Mouse (Mus musculus): ENCODE data around the gene Ubap1l. TPM values are rescaled to one million over a fixed set of nuclear protein-coding genes. Genes with fewer than 3 reads are reported as not detected.
"Not testable (repeated sequence)": the region's sequence is repeated elsewhere in the genome, so short reads cannot be mapped to it uniquely, and the experiment has no call there.

Gene Ubap1l
- polyA plus RNA-seq, 1 experiment from 2014 or later, result 0.27 TPM

DNA sequence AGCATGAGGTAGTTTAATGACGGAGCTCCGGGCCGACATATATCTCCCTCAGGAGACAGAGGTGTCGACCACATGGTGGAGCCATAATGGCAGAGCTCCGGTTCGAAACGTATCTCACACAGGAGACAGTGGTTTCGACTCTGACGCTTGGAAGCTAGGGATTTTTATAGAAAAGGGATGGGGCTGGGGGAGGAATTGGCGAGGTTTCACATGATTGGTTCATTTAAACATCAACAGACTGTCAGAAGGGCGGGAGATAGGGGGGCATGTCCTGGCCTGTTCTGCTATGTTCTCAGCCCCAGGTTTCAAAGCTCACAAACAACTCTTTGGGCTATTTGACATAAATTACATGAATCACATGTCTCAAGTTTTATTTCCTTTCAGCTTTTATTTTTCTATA, 15.4 kb upstream of the Ubap1l start:
- not testable (repeated sequence) for H3K36me3 ChIP-seq (ENCODE audit: control insufficient read depth, insufficient read depth, low read length); H3K27me3 ChIP-seq (ENCODE audit: control insufficient read depth, insufficient read depth, low read length); DNase-seq (ENCODE audit: low spot score, missing footprints); H3K9me3 ChIP-seq (ENCODE audit: control insufficient read depth, low read length)
- H3K4me3 ChIP-seq (ENCODE audit: low read depth, low read length), result peak overlapping the region; percentile 99
- H3K27ac ChIP-seq (ENCODE audit: low read depth, low read length), result peak overlapping the region; percentile 81; the same call in 1 of the 2 replicates
- peak overlapping the region; percentile 89 for H3K4me2 ChIP-seq
- peaks cover 11% of the 10 kb centered on the region for H3K4me1 ChIP-seq (ENCODE audit: control insufficient read depth, insufficient read depth, low read length)
- peak; percentile 38; the same call in 1 of the 2 replicates for ATAC-seq (ENCODE audit: low FRiP score)
- H3K9ac ChIP-seq (ENCODE audit: low read length), result peak overlapping the region; percentile 93
- 75% methylated on average over 11 of the region's 11 CpGs for WGBS

DNA sequence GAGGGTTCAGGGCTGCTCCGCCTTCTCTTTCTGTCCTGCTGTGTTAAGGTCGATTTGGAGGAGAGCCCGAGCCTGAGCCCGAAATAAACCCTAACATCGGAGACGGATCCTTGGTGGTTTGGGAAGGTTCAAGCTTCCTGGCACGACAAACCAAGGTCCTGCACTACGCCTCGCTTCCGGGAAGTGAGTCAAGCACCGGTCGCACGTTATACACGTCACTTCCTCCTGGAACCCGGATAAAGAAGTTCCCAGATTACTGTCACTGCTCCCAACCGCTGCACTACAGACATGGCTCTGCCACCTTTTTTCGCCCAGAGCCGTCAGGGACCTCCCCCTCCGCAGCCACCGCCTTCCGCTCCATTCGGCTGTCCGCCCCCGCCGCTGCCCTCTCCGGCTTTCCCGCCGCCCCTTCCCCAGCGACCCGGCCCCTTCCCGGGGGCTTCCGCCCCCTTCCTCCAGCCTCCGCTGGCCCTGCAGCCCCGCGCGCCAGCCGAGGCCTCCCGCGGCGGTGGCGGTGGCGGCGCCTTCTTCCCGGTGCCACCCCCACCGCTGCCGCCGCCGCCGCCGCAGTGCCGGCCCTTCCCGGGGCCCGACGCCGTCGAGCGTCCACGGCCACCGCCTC, 14.9 kb upstream of the Ubap1l start, which contains the start of gene Pdcd7:
Pdcd7 (plus strand) TSS at position 251 of the 622 bp plus-strand sequence.
- H3K9ac ChIP-seq (ENCODE audit: low read length), result peak within 1 kb of the TSS; percentile 93
- no peaks in the 10 kb centered on the region for H3K36me3 ChIP-seq (ENCODE audit: control insufficient read depth, insufficient read depth, low read length)
- peaks cover 11% of the 10 kb centered on the region for H3K4me1 ChIP-seq (ENCODE audit: control insufficient read depth, insufficient read depth, low read length)
- H3K4me3 ChIP-seq (ENCODE audit: low read depth, low read length), result peak within 1 kb of the TSS; percentile 99
- no peaks in the 10 kb centered on the region for H3K9me3 ChIP-seq (ENCODE audit: control insufficient read depth, low read length)
- DNase-seq (ENCODE audit: low spot score, missing footprints), result peak; percentile 99
- peak within 1 kb of the TSS; percentile 89 for H3K4me2 ChIP-seq
- H3K27me3 ChIP-seq (ENCODE audit: control insufficient read depth, insufficient read depth, low read length), result no peaks in the 10 kb centered on the region
- 1% methylated on average over 49 of the region's 59 CpGs for WGBS
- peak within 1 kb of the TSS; percentile 81 for H3K27ac ChIP-seq (ENCODE audit: low read depth, low read length)
- peak; percentile 96 for ATAC-seq (ENCODE audit: low FRiP score)

DNA sequence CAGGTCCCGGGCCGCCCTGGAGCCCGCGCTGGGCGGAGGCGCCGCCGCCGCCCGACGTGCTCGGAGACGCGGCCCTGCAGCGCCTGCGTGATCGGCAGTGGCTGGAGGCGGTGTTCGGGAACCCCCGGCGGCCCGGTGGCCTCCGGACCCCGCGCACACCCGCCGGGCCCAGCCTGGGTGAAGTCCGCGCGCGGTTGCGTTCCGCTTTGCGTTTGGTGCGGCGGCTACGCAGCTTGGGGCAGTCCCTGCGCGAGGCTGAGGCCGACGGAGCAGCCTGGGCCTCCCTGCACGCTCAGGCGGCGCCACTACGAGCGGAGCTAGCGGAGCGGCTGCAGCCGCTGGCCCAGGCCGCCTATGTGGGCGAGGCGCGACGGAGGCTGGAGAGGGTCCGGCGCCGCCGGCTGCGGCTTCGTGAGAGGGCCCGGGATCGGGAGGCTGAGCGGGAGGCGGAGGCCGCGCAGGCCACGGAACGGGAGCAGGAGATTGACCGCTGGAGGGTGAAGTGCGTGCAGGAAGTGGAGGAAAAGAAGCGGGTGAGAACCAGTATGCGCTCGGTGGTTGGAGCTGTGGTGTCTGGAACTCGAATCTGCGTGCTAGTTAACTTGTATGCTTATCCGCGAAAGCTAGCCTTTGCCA, 14.2 kb upstream of the Ubap1l start:
- Histone ChIP-seq H3K4me2 (peak overlapping the region; percentile 89), H3K27ac (ENCODE audit: low read depth, low read length) (peak overlapping the region; percentile 81), H3K9me3 (ENCODE audit: control insufficient read depth, low read length) (no peaks in the 10 kb centered on the region), H3K27me3 (ENCODE audit: control insufficient read depth, insufficient read depth, low read length) (no peaks in the 10 kb centered on the region), H3K36me3 (ENCODE audit: control insufficient read depth, insufficient read depth, low read length) (no peaks in the 10 kb centered on the region), H3K9ac (ENCODE audit: low read length) (peak overlapping the region; percentile 93), H3K4me3 (ENCODE audit: low read depth, low read length) (peak overlapping the region; percentile 99), H3K4me1 (ENCODE audit: control insufficient read depth, insufficient read depth, low read length) (peaks cover 11% of the 10 kb centered on the region)
- DNase-seq (ENCODE audit: low spot score, missing footprints) (peak; percentile 93), ATAC-seq (ENCODE audit: low FRiP score) (peak; percentile 52; the same call in 1 of the 2 replicates)
- WGBS, result under 1% methylated on average over 76 of the region's 77 CpGs

GRCm38 (mm10) chr9:65347112-65347850, 13.6 kb upstream of the Ubap1l start:
- H3K9me3 ChIP-seq (ENCODE audit: control insufficient read depth, low read length), result no peaks in the 10 kb centered on the region
- H3K4me1 ChIP-seq (ENCODE audit: control insufficient read depth, insufficient read depth, low read length), result peaks cover 11% of the 10 kb centered on the region
- ATAC-seq (ENCODE audit: low FRiP score) (no peak), DNase-seq (ENCODE audit: low spot score, missing footprints) (no peak)
- WGBS, result 52% methylated on average over 8 of the region's 8 CpGs
- peak overlapping the region; percentile 89 for H3K4me2 ChIP-seq
- H3K9ac ChIP-seq (ENCODE audit: low read length), result peak overlapping the region; percentile 93
- H3K27me3 ChIP-seq (ENCODE audit: control insufficient read depth, insufficient read depth, low read length), result no peaks in the 10 kb centered on the region
- no peaks in the 10 kb centered on the region for H3K36me3 ChIP-seq (ENCODE audit: control insufficient read depth, insufficient read depth, low read length)
- H3K4me3 ChIP-seq (ENCODE audit: low read depth, low read length), result peak overlapping the region; percentile 99
- H3K27ac ChIP-seq (ENCODE audit: low read depth, low read length), result no peak overlapping the region

- no peak for ATAC-seq (ENCODE audit: low FRiP score)
- 90% methylated on average over 5 of the region's 5 CpGs for WGBS
- no peak overlapping the region for H3K9ac ChIP-seq (ENCODE audit: low read length)
Measured at GRCm38 (mm10) chr9:65353251-65353650, 7.6 kb upstream of the Ubap1l start.

DNA sequence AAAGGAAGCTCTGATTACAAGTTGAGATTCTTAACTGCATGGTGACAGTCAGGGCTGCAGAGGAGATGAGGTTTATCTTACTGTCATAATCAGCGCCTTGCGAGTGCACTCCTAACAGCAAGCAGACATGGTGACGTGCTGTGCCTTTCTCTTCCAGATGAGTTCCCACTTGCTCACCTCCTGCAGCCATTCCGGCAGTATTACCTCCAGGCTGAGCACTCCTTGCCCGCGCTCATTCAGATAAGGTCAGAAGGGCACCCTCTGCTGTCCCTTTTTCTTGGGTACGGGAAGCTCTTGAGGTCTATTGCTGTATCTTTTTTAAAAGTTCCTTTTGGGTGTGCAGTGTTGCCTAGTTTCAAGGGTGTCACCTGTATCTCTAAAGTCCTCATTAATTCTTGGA, 4.3 kb upstream of the Ubap1l start:
- DNase-seq (ENCODE audit: low spot score, missing footprints) (no peak), ATAC-seq (ENCODE audit: low FRiP score) (no peak)
- Histone ChIP-seq H3K27me3 (ENCODE audit: control insufficient read depth, insufficient read depth, low read length) (no peaks in the 10 kb centered on the region), H3K36me3 (ENCODE audit: control insufficient read depth, insufficient read depth, low read length) (peaks cover 19% of the 10 kb centered on the region), H3K27ac (ENCODE audit: low read depth, low read length) (no peak overlapping the region), H3K4me3 (ENCODE audit: low read depth, low read length) (no peak overlapping the region), H3K4me1 (ENCODE audit: control insufficient read depth, insufficient read depth, low read length) (no peaks in the 10 kb centered on the region), H3K4me2 (no peak overlapping the region), H3K9me3 (ENCODE audit: control insufficient read depth, low read length) (no peaks in the 10 kb centered on the region), H3K9ac (ENCODE audit: low read length) (no peak overlapping the region)
- 86% methylated on average over 7 of the region's 7 CpGs for WGBS

More at GRCm38 (mm10) chr9:65353251-65353650, 7.6 kb upstream of the Ubap1l start:
- Histone ChIP-seq H3K4me2 (no peak overlapping the region), H3K27me3 (ENCODE audit: control insufficient read depth, insufficient read depth, low read length) (no peaks in the 10 kb centered on the region), H3K27ac (ENCODE audit: low read depth, low read length) (no peak overlapping the region), H3K4me3 (ENCODE audit: low read depth, low read length) (no peak overlapping the region), H3K4me1 (ENCODE audit: control insufficient read depth, insufficient read depth, low read length) (no peaks in the 10 kb centered on the region), H3K9me3 (ENCODE audit: control insufficient read depth, low read length) (no peaks in the 10 kb centered on the region), H3K36me3 (ENCODE audit: control insufficient read depth, insufficient read depth, low read length) (no peaks in the 10 kb centered on the region; the same call in 1 of the 2 replicates)
- no peak for DNase-seq (ENCODE audit: low spot score, missing footprints)

- Histone ChIP-seq H3K4me3 (ENCODE audit: low read depth, low read length) (no peak overlapping the region), H3K9ac (ENCODE audit: low read length) (no peak overlapping the region), H3K4me2 (no peak overlapping the region), H3K4me1 (ENCODE audit: control insufficient read depth, insufficient read depth, low read length) (no peaks in the 10 kb centered on the region), H3K27ac (ENCODE audit: low read depth, low read length) (no peak overlapping the region), H3K9me3 (ENCODE audit: control insufficient read depth, low read length) (no peaks in the 10 kb centered on the region), H3K27me3 (ENCODE audit: control insufficient read depth, insufficient read depth, low read length) (no peaks in the 10 kb centered on the region), H3K36me3 (ENCODE audit: control insufficient read depth, insufficient read depth, low read length) (peaks cover 19% of the 10 kb centered on the region)
- no peak for ATAC-seq (ENCODE audit: low FRiP score)
- WGBS, result 94% methylated on average over 2 of the region's 2 CpGs
- DNase-seq (ENCODE audit: low spot score, missing footprints), result no peak
Measured at GRCm38 (mm10) chr9:65356971-65357370, 3.9 kb upstream of the Ubap1l start.

DNA sequence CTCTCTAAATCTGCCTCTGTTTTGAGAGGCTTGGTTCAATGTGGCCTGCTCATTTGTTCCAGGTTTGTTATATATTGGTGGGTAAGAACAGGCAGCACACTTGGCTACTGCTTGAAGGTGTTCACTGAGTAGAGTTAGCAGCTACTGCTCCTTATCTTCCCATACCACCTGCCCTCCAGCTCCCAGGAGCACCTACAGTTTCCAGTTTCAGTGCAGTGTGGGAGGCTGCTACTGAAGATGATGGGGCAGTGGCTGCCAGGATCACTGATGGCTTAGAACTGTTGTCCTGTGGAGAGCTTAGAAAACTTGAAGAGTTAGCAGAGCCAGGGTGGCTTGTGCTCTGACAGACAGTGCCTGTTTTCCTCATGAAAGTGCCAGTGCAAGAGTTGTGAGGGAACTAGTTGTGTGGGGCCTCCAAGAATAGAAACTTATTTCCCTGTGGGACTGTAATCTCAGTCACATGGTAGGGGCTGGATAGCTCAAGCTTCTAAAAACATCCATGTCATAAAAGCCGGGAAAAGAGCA, 1.8 kb upstream of the Ubap1l start:
- ATAC-seq (ENCODE audit: low FRiP score) (no peak), DNase-seq (ENCODE audit: low spot score, missing footprints) (no peak)
- Histone ChIP-seq H3K4me3 (ENCODE audit: low read depth, low read length) (no peak overlapping the region), H3K27me3 (ENCODE audit: control insufficient read depth, insufficient read depth, low read length) (no peaks in the 10 kb centered on the region), H3K4me2 (no peak overlapping the region), H3K9ac (ENCODE audit: low read length) (no peak overlapping the region), H3K36me3 (ENCODE audit: control insufficient read depth, insufficient read depth, low read length) (peaks cover 19% of the 10 kb centered on the region), H3K27ac (ENCODE audit: low read depth, low read length) (no peak overlapping the region), H3K9me3 (ENCODE audit: control insufficient read depth, low read length) (no peaks in the 10 kb centered on the region), H3K4me1 (ENCODE audit: control insufficient read depth, insufficient read depth, low read length) (no peaks in the 10 kb centered on the region)
- WGBS, result 97% methylated on average over 1 of the region's 1 CpGs

All from midbrain, embryonic 11.5 days (tissue).